Mouse (Mus musculus) E14TG2a.4 (cell line): ENCODE results near the gene Fam198a.

Experiments
- CTCF ChIP-seq: conservative IDR thresholded peaks from 2 replicates; pipeline ENCODE4 v1.5.1; 2014; ENCODE audit warnings: low read length
- NANOG ChIP-seq: IDR thresholded peaks from 2 replicates; pipeline ENCODE4 v1.6.1; 2014; ENCODE audit warnings: borderline replicate concordance, low read length, mixed read lengths
- POU5F1 ChIP-seq: IDR thresholded peaks from 2 replicates; pipeline ENCODE4 v1.6.1; 2014; ENCODE audit warnings: low read length, borderline replicate concordance

DNA sequence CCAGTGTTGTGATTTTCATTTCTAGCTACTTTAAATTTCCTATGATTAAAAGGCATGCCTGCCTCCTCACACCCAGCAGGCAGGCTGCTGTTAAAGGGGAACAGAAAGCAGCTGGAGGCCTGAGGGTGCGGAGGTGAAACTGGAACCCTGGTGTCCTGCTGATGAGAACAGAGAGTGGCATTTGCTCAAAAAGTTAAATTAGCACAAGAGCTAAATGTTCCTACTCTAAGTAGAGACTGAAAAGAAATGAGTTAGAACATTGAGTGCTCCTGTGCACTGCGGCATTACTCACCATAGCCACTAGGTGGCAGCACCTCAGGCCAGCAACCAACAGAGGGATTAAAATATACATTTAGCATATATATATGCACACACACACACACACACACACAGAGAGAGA is 22.3 kb upstream of the Fam198a start:
- peak; percentile 95 for TF ChIP-seq CTCF
- TF ChIP-seq NANOG = no peak
- TF ChIP-seq POU5F1 = no peak
